Mouse (Mus musculus) embryonic facial prominence, embryonic 10.5 days (tissue): ENCODE measurements around the gene Cerk. TPM values are rescaled to one million over a fixed set of nuclear protein-coding genes. Genes with fewer than 3 reads are reported as not detected.
"Not testable (repeated sequence)": the region's sequence is repeated elsewhere in the genome, so short reads cannot be mapped to it uniquely, and the experiment has no call there.

Source experiments
- DNase-seq: peaks from one replicate; pipeline ENCODE4 v3.0.0-alpha.2; 2017; ENCODE audit warnings: low spot score
- H3K27ac ChIP-seq: fragments of 300-500 bp; sonication (generic); replicated peaks from 2 replicates; pipeline ENCODE4 v1.5.1; 2016; ENCODE audit warnings: mild to moderate bottlenecking
- H3K27me3 ChIP-seq: fragments of 300-500 bp; sonication (generic); replicated peaks from 2 replicates; pipeline ENCODE4 v1.6.1; 2016; ENCODE audit warnings: low read depth, mild to moderate bottlenecking; ENCODE audit not compliant: poor library complexity, severe bottlenecking
- H3K36me3 ChIP-seq: fragments of 300-500 bp; sonication (generic); replicated peaks from 2 replicates; pipeline ENCODE4 v1.6.1; 2016; ENCODE audit warnings: mild to moderate bottlenecking, moderate library complexity
- H3K4me1 ChIP-seq: fragments of 300-500 bp; sonication (generic); 2 replicates; pipeline ENCODE4 v1.6.1; 2016
- H3K4me3 ChIP-seq: fragments of 300-500 bp; sonication (generic); 2 replicates; pipeline ENCODE4 v1.5.1; 2016; ENCODE audit warnings: mild to moderate bottlenecking, moderate library complexity
- H3K9me3 ChIP-seq: fragments of 300-500 bp; sonication (generic); 2 replicates; pipeline ENCODE4 v1.6.1; 2016; ENCODE audit warnings: mild to moderate bottlenecking
- WGBS: fragments of 180-500 bp; shearing (Covaris S2); methylation state at CpG from one replicate; pipeline ENCODE4 v1.1.7; 2016; 5-methylcytosine and 5-hydroxymethylcytosine counted together
- polyA plus RNA-seq: library from polyadenylated mRNA; unstranded; fragments of >200 nt; fragmentation: Nextera tagmentation; extraction: Ambion mirVana; gene quantifications from 2 replicates; pipeline ENCODE4 v1.2.1, GENCODE M21; 2016

The Cerk gene
- polyA plus RNA-seq, 1 experiment from 2014 or later = 13.1 TPM

DNA sequence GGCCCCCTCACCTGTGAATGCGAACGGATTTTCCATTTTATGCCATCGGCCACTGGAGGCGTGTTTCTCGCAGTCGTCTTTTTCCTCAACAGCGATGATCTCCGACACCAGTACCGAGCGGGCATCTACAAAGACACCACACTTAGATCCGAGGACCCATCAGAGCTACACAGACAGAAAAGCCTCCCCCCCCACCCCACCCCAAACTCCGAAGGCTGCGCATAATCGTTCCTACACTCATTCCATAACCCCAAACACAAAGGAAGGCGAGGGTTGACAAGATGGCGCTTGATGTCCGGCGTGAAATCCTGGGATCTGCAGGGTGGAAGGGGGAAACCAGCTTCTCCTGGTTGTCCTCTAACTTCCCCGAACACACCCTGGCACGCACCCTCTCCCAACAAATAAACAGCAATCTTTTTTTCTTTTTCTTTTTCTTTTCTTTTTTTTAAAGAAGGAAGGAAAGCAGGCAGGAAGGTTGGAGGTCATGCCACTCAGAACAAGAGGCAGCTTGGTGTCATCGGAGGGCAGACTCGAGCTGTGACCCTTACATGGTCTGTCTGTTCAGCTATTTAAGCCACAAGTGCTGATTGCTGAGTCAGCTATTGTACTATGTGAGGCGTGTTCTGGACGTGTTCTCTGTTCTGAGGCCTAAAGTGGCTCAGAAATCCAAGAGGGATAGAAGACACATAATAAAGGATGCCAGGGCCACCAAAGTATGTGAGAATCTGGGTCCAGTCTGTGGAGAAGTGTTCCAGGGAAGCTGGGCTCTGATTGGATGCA, 19.9 kb downstream of the Cerk start:
- Histone ChIP-seq H3K4me3 (no peak overlapping the region), H3K36me3 (peaks cover 24% of the 10 kb centered on the region), H3K27me3 (no peaks in the 10 kb centered on the region), H3K9me3 (peaks cover 3% of the 10 kb centered on the region; the same call in 1 of the 2 replicates), H3K27ac (no peak overlapping the region), H3K4me1 (peaks cover 38% of the 10 kb centered on the region)
- DNase-seq = no peak
- 86% methylated on average over 24 of the region's 24 CpGs for WGBS

DNA sequence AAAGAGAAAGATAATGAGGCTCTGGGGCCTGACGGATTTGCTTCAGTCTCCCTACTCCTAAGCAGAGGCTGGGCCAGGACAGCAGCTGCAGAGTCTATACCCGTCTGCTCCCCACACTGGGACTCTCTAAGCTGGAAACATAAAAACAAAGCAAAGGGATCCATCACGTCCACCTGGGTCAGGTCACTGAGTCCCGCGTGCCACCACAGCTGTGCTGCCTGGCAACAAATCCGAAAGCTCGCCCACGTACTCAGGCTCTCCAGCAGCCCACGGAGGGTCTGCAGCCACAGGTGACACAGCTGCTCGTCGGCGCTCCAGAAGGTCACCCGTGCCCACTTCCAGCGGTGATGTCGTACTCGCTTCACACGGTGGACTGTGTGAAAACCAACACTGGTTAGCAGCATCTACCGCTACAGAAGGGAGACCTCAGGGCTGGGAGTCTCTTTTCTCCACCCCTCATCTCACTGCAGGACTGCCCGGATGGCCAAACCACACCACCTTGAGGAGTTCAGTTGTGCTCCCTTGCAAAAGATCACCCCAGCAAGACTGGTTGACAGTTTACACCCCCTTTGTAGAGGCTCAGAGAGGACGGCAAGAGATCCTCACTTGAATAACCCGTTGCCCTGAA, 21.1 kb downstream of the Cerk start:
- WGBS = 85% methylated on average over 21 of the region's 21 CpGs
- no peak for DNase-seq
- Histone ChIP-seq H3K27ac (no peak overlapping the region), H3K36me3 (peaks cover 24% of the 10 kb centered on the region), H3K4me3 (no peak overlapping the region), H3K4me1 (peaks cover 26% of the 10 kb centered on the region), H3K27me3 (no peaks in the 10 kb centered on the region), H3K9me3 (peaks cover 3% of the 10 kb centered on the region; the same call in 1 of the 2 replicates)

GRCm38 (mm10) chr15:86161800-86162199, 24.1 kb downstream of the Cerk start:
- not testable (repeated sequence) for H3K9me3 ChIP-seq, DNase-seq, H3K4me3 ChIP-seq, H3K27me3 ChIP-seq, H3K27ac ChIP-seq, H3K4me1 ChIP-seq
- peaks cover 30% of the 10 kb centered on the region for H3K36me3 ChIP-seq
- 93% methylated on average over 3 of the region's 3 CpGs for WGBS

- Histone ChIP-seq H3K36me3 (peaks cover 39% of the 10 kb centered on the region), H3K27me3 (no peaks in the 10 kb centered on the region), H3K4me1 (no peaks in the 10 kb centered on the region; the same call in 1 of the 2 replicates), H3K27ac (no peak overlapping the region), H3K4me3 (no peak overlapping the region), H3K9me3 (peaks cover 3% of the 10 kb centered on the region; the same call in 1 of the 2 replicates)
- whole genome bisulfite sequencing = 77% methylated on average over 10 of the region's 10 CpGs
- no peak for DNase-seq
Observed at GRCm38 (mm10) chr15:86160906-86161305, 25.0 kb downstream of the Cerk start.

DNA sequence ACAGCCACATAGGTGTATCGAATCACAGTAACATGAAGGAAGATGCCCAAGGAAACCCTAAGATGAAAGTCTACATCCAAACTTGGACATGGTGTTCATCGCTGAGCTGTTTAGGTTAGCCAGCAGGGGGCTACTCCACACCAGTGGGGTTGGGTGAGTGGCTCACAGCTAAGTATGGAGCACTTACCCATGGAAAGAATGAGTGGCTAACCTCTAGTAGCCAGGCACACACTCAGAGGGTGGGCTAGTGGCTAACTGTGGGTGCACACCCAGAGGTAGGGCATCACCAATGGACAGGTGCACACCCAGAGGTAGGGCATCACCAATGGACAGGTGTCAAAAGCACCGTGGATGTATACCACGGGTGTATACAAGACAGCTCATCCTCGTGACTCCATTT, 26.2 kb downstream of the Cerk start:
- H3K27me3 ChIP-seq = no peaks in the 10 kb centered on the region
- 88% methylated on average over 5 of the region's 5 CpGs for WGBS
- no peak overlapping the region for H3K27ac ChIP-seq
- peaks cover 44% of the 10 kb centered on the region for H3K36me3 ChIP-seq
- no peak overlapping the region for H3K4me3 ChIP-seq
- DNase-seq = no peak
- peaks cover 3% of the 10 kb centered on the region; the same call in 1 of the 2 replicates for H3K9me3 ChIP-seq
- no peaks in the 10 kb centered on the region for H3K4me1 ChIP-seq

- Histone ChIP-seq H3K4me3 (no peak overlapping the region), H3K36me3 (peaks cover 47% of the 10 kb centered on the region), H3K27me3 (no peaks in the 10 kb centered on the region), H3K9me3 (peaks cover 3% of the 10 kb centered on the region; the same call in 1 of the 2 replicates), H3K27ac (no peak overlapping the region), H3K4me1 (no peaks in the 10 kb centered on the region)
- 86% methylated on average over 16 of the region's 16 CpGs for WGBS
- no peak for DNase-seq
Observed at GRCm38 (mm10) chr15:86159093-86159492, 26.8 kb downstream of the Cerk start.

DNA sequence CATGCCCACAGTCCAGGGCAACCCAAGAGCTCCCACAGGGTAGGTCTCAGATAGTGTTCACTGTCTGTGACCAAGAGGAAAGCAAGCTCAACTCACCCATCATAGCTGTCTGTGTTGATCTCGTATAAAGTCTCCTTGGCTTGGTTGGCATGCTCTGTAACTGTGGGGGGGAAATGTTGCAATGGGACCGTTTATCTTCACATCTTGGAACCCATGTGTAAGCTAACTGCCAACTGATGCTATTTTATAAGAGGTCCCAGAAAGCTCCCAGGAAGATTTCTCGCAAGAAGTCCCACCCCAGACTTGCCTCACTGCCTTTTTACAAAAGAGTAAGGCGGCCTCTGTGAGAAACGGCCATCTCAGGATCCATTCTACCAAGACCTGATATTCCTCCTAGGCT, 29.4 kb downstream of the Cerk start:
- Histone ChIP-seq H3K27me3 (no peaks in the 10 kb centered on the region), H3K27ac (no peak overlapping the region), H3K9me3 (no peaks in the 10 kb centered on the region; the same call in 1 of the 2 replicates), H3K36me3 (peaks cover 58% of the 10 kb centered on the region), H3K4me1 (no peaks in the 10 kb centered on the region), H3K4me3 (no peak overlapping the region)
- DNase-seq = no peak
- WGBS = 80% methylated on average over 5 of the region's 5 CpGs

DNA sequence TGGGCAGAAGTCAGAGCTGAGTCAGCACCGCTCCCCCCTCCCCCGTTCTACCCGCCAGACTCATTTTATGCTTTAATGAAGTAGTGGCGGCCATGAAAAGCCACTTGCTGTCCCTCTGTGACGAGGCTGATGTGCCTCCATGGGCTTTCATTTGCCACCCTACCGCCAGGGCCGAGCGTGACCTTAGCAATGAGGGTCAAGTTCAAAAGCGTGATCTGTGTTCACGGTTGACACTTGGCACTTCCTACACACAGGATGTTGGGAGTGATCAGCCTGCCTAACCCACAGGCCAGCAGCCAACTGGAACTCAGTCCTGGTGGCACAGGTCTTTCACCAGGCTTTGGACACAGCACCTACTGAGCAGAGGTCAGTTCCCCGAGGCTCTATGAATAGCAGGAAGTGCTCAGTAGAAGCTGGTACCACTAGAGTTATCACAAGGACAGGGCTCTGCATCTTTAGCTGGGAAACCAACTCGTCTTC, 32.4 kb downstream of the Cerk start:
- 90% methylated on average over 12 of the region's 12 CpGs for WGBS
- Histone ChIP-seq H3K27me3 (no peaks in the 10 kb centered on the region), H3K9me3 (no peaks in the 10 kb centered on the region), H3K27ac (no peak overlapping the region), H3K4me3 (no peak overlapping the region), H3K36me3 (peaks cover 67% of the 10 kb centered on the region), H3K4me1 (no peaks in the 10 kb centered on the region)
- no peak for DNase-seq

DNA sequence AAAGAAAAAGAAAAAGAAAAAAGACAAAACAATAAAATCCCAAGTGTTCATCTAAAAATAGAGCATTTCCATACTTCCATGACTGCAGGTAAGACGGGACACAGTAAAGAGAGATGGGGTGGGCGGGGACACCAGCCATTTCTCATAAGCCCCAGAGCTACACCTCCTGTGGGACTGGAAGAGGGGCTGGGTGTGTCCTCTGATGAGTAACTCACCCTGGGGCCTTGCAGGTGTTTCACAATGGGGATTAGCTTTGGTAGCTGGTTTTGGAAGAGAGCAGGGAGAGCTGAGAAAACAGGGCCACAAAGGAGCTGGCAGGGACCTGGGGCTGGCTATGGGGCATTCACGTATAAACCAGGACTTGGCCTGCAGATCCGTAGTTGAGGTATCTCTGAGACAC, 35.3 kb downstream of the Cerk start:
- Histone ChIP-seq H3K27ac (no peak overlapping the region), H3K36me3 (peaks cover 79% of the 10 kb centered on the region)

GRCm38 (mm10) chr15:86146922-86147321, 39.0 kb downstream of the Cerk start:
- Histone ChIP-seq H3K4me3 (no peak overlapping the region), H3K9me3 (no peaks in the 10 kb centered on the region), H3K36me3 (peaks cover 74% of the 10 kb centered on the region), H3K27me3 (no peaks in the 10 kb centered on the region), H3K27ac (no peak overlapping the region), H3K4me1 (no peaks in the 10 kb centered on the region)
- DNase-seq = no peak
- 89% methylated on average over 8 of the region's 8 CpGs for WGBS

More for the DNA sequence above, 35.3 kb downstream of the Cerk start:
- no peaks in the 10 kb centered on the region for H3K27me3 ChIP-seq
- no peaks in the 10 kb centered on the region for H3K9me3 ChIP-seq
- no peak overlapping the region for H3K4me3 ChIP-seq
- no peaks in the 10 kb centered on the region for H3K4me1 ChIP-seq
- 69% methylated on average over 4 of the region's 4 CpGs for WGBS
- DNase-seq = no peak

DNA sequence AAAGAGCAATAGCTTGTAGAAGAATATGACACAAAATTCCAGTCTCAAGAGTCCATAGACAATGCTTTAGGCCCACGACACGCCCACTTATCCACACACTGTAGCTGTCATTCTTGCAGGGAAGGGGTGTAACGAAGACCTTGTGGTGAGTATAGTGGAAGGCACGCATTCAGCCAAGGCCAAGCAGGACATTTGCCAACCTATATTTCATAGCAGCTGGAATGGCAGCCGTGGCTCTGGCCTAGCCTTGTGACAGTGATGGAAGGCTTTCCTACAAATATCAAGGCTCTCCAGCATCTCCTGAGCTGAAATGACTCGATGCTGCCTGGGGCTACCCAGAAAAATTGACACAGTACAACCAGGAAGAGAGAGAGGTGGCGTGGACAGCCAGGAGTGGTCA, 40.9 kb downstream of the Cerk start:
- Histone ChIP-seq H3K27ac (no peak overlapping the region), H3K4me3 (no peak overlapping the region), H3K9me3 (no peaks in the 10 kb centered on the region), H3K4me1 (no peaks in the 10 kb centered on the region), H3K36me3 (peaks cover 72% of the 10 kb centered on the region), H3K27me3 (no peaks in the 10 kb centered on the region)
- no peak for DNase-seq
- 90% methylated on average over 7 of the region's 7 CpGs for WGBS

GRCm38 (mm10) chr15:86144577-86144976, 41.4 kb downstream of the Cerk start:
- WGBS = 81% methylated on average over 7 of the region's 7 CpGs

DNA sequence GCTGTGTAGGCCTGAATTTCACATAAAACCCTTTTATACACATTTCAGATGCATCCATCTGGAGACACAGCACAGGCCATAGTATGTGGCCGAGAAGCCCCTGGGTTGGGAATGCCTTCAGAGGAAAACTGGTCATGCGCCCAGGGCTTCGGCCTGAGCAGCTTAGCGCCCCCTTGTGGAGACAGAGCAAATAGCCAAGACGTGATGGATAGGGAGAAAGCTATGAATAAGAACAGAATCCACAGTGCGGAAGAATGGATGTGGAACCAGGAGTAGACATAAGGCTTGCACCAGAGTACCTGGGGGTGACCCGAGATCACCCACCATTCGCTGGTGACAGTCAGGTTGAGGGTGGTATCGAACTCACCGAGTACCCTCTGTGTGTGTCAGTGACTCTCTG, 45.6 kb downstream of the Cerk start:
- H3K4me1 ChIP-seq = no peaks in the 10 kb centered on the region
- H3K27ac ChIP-seq = no peak overlapping the region
- no peaks in the 10 kb centered on the region for H3K9me3 ChIP-seq
- no peaks in the 10 kb centered on the region for H3K27me3 ChIP-seq
- peaks cover 53% of the 10 kb centered on the region for H3K36me3 ChIP-seq
- H3K4me3 ChIP-seq = no peak overlapping the region
- DNase-seq = peak; percentile 75
- WGBS = 30% methylated on average over 10 of the region's 10 CpGs

More at GRCm38 (mm10) chr15:86144577-86144976, 41.4 kb downstream of the Cerk start:
- H3K27me3 ChIP-seq = no peaks in the 10 kb centered on the region
- H3K4me3 ChIP-seq = no peak overlapping the region
- DNase-seq = no peak
- no peaks in the 10 kb centered on the region for H3K9me3 ChIP-seq
- H3K36me3 ChIP-seq = peaks cover 72% of the 10 kb centered on the region
- no peaks in the 10 kb centered on the region for H3K4me1 ChIP-seq
- no peak overlapping the region for H3K27ac ChIP-seq
